In the genomic region with DNA sequence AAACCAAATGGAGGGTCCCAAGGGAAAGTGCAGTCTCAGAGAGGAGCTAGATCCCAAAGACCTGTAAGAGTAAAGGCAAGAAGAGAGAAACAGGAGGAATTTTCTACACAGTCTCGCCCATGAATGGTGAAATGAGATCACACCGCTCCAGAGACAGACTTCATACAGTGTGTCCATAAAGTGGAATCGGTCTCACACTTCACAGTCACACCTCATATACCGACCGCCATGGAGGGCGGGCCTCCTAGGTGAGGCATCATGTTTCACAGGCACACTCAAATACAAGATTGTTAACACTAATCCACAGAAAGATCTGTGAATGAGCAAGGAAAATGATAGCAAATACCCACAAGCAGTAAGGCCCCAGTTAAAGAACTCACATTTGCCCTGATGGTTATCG, we compare ENCODE assay signal across 23 mouse cellular contexts.
A peak's percentile ranks its signal among the peaks of the same experiment; 100 is the strongest.
DNase-seq lines count a peak whose midpoint lies in the region; ATAC-seq lines count a peak whose summit lies in the region.
"Had no signal": no experiment of that assay in that cellular context is flagged by ENCODE, and none has a peak within 500 bp of the region (broad histone marks: within the 10 kb centered on the region; RNA-seq: fewer than 3 reads in every experiment).

No protein-coding gene starts in this region.

- no peaks in the 10 kb centered on the region for H3K36me3 ChIP-seq in limb, embryonic 11.5 days (ENCODE audit: control insufficient read depth, insufficient read depth, low read length)
- no peaks in the 10 kb centered on the region for H3K36me3 ChIP-seq in limb, embryonic 10.5 days
- H3K36me3 ChIP-seq: embryonic facial prominence, embryonic 13.5 days; forebrain, embryonic 10.5 days; forebrain, embryonic 15.5 days; heart, embryonic 10.5 days; heart, embryonic 13.5 days; hindbrain, embryonic 12.5 days; hindbrain, embryonic 15.5 days had no signal

- H3K9ac ChIP-seq in limb, embryonic 11.5 days (ENCODE audit: low read length) = no peak overlapping the region
- H3K9ac ChIP-seq: embryonic facial prominence, embryonic 13.5 days; forebrain, embryonic 15.5 days; heart, embryonic 13.5 days; hindbrain, embryonic 12.5 days; hindbrain, embryonic 15.5 days had no signal

- H3K4me3 ChIP-seq in limb, embryonic 11.5 days (ENCODE audit: low read depth, low read length) = no peak overlapping the region
- H3K4me3 ChIP-seq in limb, embryonic 10.5 days = no peak overlapping the region
- H3K4me3 ChIP-seq: embryonic facial prominence, embryonic 13.5 days; forebrain, embryonic 10.5 days; forebrain, embryonic 15.5 days; heart, adult 2 months; heart, embryonic 10.5 days; heart, embryonic 13.5 days; hindbrain, embryonic 12.5 days; hindbrain, embryonic 15.5 days had no signal

- H3K27me3 ChIP-seq in limb, embryonic 11.5 days (ENCODE audit: control insufficient read depth, insufficient read depth, low read length) = no peaks in the 10 kb centered on the region
- peaks cover 4% of the 10 kb centered on the region; the same call in 1 of the 2 replicates for H3K27me3 ChIP-seq in limb, embryonic 10.5 days (ENCODE audit: low read depth, poor library complexity, severe bottlenecking)
- H3K27me3 ChIP-seq: embryonic facial prominence, embryonic 13.5 days; forebrain, embryonic 15.5 days; heart, embryonic 13.5 days; hindbrain, embryonic 12.5 days; hindbrain, embryonic 15.5 days had no signal

- H3K4me1 ChIP-seq in limb, embryonic 11.5 days (ENCODE audit: control insufficient read depth, insufficient read depth, low read length) = peaks cover 5% of the 10 kb centered on the region; the same call in 1 of the 2 replicates
- peaks cover 10% of the 10 kb centered on the region for H3K4me1 ChIP-seq in limb, embryonic 10.5 days
- H3K4me1 ChIP-seq: embryonic facial prominence, embryonic 13.5 days; forebrain, embryonic 10.5 days; forebrain, embryonic 15.5 days; heart, embryonic 10.5 days; heart, embryonic 13.5 days; hindbrain, embryonic 12.5 days; hindbrain, embryonic 15.5 days had no signal

- DNase-seq in embryo, embryonic 11 days = peak; percentile 7
- no peak for DNase-seq in embryo, embryonic 9.5 days (ENCODE audit: extremely low spot score)
- peak; percentile 49 for DNase-seq in limb, embryonic 11.5 days (ENCODE audit: low spot score)
- DNase-seq in limb, embryonic 10.5 days (ENCODE audit: low spot score) = no peak
- peak; percentile 18 for DNase-seq in mesoderm, embryonic 11.5 days (ENCODE audit: low read depth, low spot score)
- DNase-seq in testis, postnatal 10 days (ENCODE audit: low spot score) = no peak
- DNase-seq: adrenal gland, adult 8-10 months; adrenal gland, postnatal 25 days; cerebellum, adult 11-12 months; cerebellum, adult 8-10 months; cerebellum, postnatal 10 days; cerebellum, postnatal 36 days; gastrocnemius, postnatal 10 days; gastrocnemius, postnatal 36 days; heart, adult 2 months had no signal

- H3K4me2 ChIP-seq in limb, embryonic 11.5 days (ENCODE audit: low read depth, severe bottlenecking) = no peak overlapping the region
- H3K4me2 ChIP-seq: embryonic facial prominence, embryonic 13.5 days; forebrain, embryonic 15.5 days; heart, embryonic 13.5 days; hindbrain, embryonic 12.5 days; hindbrain, embryonic 15.5 days had no signal

- WGBS in limb, embryonic 11.5 days = 38% methylated on average over 7 of the region's 7 CpGs
- 63% methylated on average over 7 of the region's 7 CpGs for WGBS in limb, embryonic 10.5 days

- ATAC-seq in limb, embryonic 11.5 days (ENCODE audit: insufficient number of reproducible peaks, low FRiP score, low TSS enrichment, low read depth) = peak; percentile 68
- ATAC-seq: activated CD4-positive, CD25-positive, alpha-beta regulatory T cell, adult 4 months; forebrain, embryonic 15.5 days had no signal

- no peak overlapping the region for H3K27ac ChIP-seq in limb, embryonic 11.5 days (replicated peaks; ENCODE audit: low read depth, low read length)
- no peak overlapping the region for H3K27ac ChIP-seq in limb, embryonic 10.5 days
- H3K27ac ChIP-seq: embryonic facial prominence, embryonic 13.5 days; forebrain, embryonic 10.5 days; forebrain, embryonic 15.5 days; heart, adult 2 months; heart, embryonic 10.5 days; heart, embryonic 13.5 days; hindbrain, embryonic 12.5 days; hindbrain, embryonic 15.5 days had no signal

- no peaks in the 10 kb centered on the region for H3K9me3 ChIP-seq in limb, embryonic 11.5 days (ENCODE audit: control insufficient read depth, low read length)
- no peaks in the 10 kb centered on the region for H3K9me3 ChIP-seq in limb, embryonic 10.5 days (replicated peaks)
- H3K9me3 ChIP-seq: embryonic facial prominence, embryonic 13.5 days; forebrain, embryonic 10.5 days; forebrain, embryonic 15.5 days; heart, embryonic 10.5 days; heart, embryonic 13.5 days; hindbrain, embryonic 12.5 days; hindbrain, embryonic 15.5 days had no signal

Comparison
In these comparisons a context has a peak if more than half of its experiments do, and no peak if none do; other contexts are left out.
1. DNase-seq: peak in embryo, embryonic 11 days (single experiment), limb, embryonic 11.5 days (single experiment) and mesoderm, embryonic 11.5 days (single experiment); none in embryo, embryonic 9.5 days (single experiment), limb, embryonic 10.5 days (single experiment) and testis, postnatal 10 days (single experiment).